Mouse (Mus musculus): Measurements from ENCODE around the gene Snrpa. TPM values are rescaled to one million over a fixed set of nuclear protein-coding genes. Genes with fewer than 3 reads are reported as not detected.

The Snrpa gene
- total and polyA plus RNA-seq, 3 experiments = 72.5 to 223 (median 93.0) TPM

DNA sequence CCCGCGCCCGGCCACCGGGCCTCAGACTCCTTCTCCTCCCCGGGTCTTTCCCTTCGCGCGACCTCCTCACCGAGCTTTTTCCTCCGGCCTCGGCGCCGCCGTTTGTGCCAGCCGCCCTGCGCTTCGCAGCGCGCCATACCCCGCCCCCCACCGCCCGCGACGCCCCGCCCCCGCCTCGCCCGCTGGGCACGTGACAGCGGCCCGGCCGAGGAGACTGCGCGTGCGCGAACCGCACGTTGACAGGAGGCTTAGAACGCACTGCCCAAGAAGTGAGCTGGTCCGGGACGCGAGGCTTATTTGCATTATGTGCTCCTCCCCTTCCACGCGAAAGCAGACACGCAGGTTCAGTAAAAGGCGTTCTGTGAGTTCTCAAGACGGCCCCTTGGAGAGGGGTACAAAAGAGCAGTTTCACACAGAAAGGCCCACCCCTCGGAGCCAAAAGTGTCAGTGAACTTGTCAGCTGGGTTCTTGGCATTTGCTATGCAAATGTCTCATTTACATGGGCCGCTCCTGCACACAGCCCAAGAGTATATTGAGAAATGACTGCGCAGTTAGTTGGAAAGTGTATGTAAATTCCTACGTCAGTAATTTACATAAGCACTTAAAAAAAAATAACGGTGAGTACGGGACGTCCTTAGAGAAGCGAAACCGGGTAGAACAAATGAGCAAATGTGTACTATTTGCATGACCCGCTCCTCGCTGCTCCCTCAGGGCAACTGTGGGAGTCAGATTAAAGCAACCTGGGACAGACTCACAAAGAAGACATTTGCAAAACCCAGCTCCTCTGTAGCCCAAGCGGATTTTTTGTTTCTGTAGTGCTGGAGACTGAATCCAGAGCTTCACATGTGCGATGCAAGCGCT lies 29.2 kb downstream of the Snrpa start, which contains the start of gene Egln2:
Gene Egln2, minus strand, starts transcription at position 189 of the 861 bp plus-strand sequence.
- peak; percentile 97 for DNase-seq

DNA sequence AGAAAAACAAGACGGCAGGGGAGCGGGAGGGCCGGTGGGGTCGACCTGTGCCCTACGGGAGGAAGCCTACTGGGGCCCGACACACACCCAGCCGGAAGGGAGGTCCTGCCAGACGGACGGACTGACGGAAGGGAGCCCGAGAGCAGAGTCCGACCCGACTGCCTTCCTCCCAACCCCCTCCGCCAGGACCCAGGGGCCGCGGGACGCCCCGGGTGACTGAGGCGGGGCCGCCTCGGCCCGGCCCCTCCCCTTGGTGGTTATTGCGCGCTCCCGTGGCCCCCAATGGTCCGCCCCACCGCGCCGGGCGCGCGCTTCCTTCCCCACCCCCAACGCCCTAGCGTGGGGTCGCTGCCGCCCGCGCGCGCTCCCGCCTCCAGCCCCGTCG lies 29.9 kb downstream of the Snrpa start:
- peak; percentile 97 for DNase-seq

DNA sequence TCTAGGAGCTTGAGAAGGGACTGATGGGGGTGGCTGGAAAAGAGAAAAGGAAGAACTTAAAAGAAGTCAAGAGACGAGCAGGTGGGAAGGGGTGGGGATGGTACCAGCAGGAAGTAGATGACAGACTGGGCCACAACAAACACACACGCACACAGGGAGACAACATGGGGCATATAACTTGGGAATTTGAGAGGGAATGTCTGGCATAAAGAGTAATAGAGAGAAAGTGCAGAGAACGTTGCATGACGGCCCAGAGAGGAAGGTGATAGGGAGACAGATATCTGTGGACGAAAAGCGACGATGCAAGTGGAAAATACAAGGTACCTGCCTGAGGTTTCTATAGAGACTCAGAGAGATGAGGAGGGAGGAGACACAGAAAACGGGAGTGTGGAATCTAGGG lies 30.4 kb downstream of the Snrpa start:
- DNase-seq = no peak

DNA sequence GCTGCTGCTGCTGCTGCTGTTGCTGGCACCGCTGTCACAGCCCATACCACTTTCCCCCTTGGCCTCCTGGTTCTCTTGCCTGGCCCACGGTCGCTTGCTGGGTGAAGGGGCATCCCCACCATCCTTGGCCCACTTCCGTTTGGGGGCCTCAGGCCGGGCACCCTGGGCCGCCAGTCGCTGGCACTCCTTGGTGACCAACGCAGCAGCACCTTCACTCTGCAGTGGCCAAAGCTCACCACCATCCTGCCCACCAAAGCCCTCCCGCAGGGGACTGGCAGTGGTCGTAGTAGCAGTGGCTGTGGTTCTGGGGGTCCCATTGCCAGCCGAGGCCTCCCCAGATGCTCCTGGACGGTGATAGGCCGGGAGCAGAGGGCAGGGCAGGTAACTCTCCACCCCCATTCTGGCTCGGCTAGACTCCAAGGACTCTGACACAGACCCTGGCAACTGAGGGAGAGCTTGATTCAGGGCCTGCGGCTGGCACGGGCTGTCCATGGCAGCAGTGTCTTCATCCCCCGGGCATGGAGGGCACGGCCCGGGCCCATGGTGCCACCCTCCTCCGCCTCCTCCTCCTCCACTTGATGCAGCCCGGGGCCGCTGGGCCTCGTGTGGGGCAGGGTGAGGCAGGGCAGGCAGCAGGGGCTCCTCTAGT lies 30.9 kb downstream of the Snrpa start:
- peak; percentile 94 for DNase-seq

DNA sequence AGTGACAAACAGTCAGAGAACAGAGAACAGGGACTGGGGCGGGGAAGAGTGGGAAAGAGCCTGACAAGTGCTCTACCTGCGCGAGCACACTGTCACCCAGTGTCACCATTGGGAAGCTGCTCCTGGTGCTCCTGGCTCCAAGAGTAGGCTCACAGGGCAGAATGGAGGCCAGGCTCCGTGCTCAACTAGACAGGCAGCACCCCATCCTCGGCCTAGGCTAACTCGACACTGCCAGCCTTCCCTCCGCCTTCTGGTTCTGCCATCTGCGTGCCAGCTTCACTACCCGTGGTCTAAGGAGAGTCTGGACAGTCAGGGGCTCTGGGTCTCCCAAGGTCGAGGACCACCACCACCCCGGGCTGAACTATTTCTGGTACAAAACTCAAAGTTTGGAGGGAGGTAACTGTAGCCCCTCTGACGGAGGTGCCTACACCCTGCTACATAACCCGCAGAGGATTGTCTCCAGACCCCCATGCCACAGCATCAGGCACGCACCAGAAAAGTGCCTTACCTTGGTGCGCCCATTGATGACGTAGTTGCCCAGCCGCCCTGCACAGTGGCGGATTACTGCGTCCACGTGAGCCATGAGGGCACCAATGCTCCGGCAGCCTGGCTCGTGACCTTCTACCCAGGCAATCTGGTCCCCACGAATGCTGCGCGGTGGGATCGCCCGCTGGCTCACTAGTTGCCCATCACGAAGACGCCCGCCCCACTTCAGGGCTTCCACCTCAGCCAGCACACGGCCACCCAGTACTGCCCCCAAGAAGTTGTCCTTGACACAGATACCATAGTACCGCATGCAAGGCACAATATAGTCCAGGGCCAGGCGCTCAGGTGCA lies 31.7 kb downstream of the Snrpa start:
- peak; percentile 77 for DNase-seq

DNA sequence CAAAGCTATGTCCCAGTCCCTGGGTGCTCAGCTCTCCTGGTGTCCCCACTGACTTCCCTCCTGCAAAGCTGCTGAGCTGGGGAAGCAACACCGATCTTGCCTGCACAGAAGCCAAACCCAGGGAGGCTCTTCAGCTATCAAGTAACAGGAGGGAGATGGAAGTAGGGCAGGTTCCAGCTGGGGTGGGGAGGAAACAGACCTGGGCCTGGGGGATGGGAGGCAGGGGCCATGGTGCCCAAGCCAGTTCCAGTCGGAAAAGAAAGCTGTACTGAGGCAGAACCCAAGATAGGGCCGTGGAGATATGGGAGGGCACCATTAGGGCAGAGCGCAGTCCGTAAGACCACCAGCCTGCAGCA lies 32.6 kb downstream of the Snrpa start:
- no peak for DNase-seq

DNA sequence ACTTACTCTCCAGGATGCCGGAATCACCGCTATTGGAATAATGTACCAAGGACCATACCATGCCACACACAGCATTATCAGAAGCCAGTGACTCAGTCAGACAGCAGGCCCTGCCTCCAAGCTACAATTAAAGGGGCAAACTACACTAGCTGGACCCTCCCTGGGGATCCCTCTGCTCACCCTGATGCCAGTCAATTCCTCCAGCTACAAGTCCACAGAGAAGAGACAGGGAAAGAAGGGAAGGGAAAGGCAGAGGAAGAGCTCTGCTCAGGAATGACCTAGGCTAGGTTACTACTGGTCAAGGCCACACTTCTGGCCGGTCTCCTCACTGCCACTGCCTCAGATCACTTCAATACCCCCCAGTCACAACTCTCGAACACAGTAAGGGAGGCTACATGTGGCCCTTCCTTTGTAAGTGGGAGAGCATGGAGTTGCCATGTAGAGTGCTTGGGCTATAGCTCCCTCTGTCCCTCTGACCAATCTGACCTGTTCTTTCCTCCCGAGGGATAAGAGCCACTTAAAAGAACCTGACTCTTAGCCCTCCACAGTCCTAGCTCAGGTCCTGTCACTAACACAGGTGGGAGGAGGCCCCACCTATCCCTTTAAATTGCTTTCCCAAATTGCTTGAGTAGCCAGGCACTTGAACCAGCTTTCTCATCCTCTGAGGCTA lies 33.2 kb downstream of the Snrpa start:
- DNase-seq = peak; percentile 62

DNA sequence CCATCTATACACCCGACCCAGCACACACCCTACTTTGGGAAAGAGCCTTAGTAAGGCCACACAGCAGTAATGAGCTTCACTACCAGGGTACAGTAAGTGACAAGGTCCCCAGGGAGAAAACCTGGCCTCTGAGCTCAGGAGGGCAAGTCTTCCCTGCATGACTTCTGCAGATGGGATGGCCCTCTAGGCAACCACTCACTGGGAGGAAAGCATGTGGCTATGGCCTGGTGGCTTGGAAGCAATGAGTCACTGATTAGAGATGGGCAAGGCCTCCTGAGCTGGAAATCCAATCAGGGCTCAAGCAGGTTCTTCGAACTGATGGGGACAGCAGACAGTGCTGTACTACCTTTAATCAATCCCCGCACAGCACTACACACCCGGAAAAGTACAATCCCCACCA lies 34.3 kb downstream of the Snrpa start:
- peak; percentile 76 for DNase-seq

DNA sequence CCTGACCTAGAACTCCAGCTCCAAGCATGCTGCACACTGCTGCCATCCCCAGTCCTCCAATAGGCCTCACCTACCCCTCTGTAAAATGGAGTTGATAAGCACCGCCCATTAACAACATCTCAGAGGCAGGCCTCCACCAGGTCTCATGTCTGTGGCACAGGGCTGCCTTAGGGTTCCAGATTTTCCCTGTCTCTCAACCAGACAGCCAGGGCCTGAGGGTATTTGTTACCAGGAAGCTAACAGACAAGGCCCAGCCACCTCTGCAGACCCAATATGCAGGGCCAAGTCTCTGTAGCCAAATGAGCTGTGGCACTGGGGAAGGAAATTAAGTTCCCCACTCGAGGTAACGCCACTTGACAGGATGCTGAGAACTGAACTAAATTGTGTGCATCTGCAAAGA lies 35.1 kb downstream of the Snrpa start:
- DNase-seq = no peak

DNA sequence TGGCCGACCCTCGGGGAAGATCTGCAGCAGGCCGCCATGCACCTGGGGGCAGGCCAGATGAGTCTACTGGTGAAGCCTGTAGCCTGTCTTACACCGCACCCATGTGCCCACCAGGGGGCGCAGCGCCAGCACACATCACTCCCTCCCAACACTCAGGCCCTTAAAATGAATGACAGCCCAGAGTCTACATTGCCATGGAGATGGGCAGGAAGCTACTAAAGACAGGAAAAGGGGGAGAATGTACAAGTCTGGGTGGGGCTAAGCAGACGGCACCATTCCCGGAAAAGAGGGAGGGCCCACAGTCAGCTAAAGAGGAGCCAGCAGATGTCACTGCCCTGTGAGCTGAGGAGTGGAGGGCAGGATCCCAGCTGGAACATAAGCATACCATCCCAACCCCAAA lies 36.2 kb downstream of the Snrpa start:
- peak; percentile 87 for DNase-seq

DNA sequence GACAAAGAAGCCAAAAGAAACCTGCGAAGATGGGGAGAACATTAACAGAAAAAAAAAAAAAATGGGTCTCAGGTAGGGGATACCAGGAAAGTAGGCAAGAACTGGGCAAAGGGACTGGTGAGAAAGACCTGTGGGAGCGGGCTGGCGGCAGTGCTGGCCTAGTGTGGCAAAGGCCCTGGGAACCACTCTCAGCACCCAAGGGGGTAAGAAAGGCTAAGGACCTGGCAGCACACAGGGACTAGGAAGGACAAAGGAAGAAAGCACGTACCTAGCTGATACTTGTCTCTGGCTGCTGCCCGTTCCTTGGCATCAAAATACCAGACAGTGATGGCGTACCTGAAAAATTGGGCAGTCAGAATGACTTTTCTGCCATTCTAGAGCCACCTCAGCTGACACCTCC lies 36.8 kb downstream of the Snrpa start:
- DNase-seq = no peak

DNA sequence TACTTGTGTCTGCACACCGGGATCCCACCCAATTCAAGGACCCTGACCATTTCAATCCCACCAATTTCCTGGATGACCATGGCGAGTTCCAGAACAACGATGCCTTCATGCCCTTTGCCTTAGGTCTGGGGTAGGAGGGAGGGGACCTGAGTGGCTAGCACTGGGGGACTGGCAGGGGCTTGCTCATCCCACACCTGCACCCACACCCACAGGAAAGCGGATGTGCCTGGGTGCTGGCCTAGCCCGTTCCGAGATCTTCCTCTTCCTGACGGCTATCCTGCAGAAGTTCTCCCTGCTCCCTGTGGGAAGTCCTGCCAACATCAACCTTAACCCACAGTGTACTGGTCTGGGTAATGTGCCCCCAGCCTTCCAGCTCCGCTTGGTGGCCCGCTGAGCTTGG lies 37.9 kb downstream of the Snrpa start:
- DNase-seq = no peak

DNA sequence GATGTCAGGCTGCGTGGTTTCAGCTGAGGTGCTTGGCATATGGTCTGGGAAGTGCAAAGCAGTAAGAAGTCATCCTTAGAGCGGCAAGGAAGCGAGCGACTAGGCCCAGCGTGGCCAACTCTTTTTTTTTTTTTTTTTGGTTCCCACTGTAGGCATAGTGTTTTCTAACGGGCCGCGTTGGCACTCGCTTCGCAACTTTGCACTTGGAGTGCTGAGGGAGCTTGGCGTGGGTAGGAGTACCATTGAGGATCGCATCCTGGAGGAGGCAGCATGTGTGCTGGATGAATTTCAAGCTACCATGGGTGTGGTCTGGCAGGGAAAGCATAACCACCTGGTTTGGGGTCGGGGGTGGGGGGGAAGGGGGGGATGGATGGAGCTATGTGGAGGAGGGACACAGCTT lies 40.1 kb downstream of the Snrpa start:
- no peak for DNase-seq

DNA sequence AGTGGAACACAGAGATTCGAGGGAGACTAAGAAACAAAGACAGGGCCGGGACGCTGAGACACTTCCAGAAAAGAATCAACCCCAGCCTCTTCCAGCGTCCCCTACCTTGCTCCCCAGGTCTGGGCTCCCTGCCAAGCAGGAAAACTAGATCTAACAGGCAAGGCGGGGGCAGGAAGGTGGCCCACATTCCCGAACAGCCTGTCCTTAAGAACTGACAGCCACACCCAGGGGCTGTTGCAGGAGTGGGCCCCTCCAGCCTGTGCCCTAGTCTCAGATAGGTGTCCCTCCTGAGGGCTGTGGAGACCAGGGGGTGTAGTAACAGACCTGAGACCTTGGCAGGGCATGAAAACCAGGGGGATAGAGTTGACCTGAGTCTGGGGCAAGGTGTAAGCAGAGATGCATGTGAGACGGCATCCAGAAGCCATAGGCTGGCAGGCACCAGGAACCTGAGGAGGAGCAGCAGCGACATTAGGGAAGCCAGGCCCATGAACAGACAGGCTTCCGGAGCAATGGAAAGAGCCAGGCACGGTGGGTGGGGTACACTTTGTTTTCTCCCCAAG lies 42.8 kb downstream of the Snrpa start, which contains the start of gene Cyp2t4:
Gene Cyp2t4, plus strand, starts transcription at position 510 of the 560 bp plus-strand sequence.
- DNase-seq = no peak

Small RNAs within 50 kb of the gene (microRNA-seq; reads per million reads assigned to microRNA genes)
- gene Mir1191 (0 to 0.44 reads per million in 2 experiments), gene Mir3101 (0 to 0.88 reads per million in 2 experiments)

Other genes starting within 250 kb of the Snrpa start
- gene Cyp2a12, start 167.2 kb downstream of the Snrpa start, total RNA-seq (2021) = 1 to 10 TPM in 1 of 2 experiments, under 1 TPM in 1; 0.17 to 4.6 TPM
- 0.06 TPM in 1 of 2 replicates, not detected in the other for gene Cyp2a12, start 167.2 kb downstream of the Snrpa start, polyA plus RNA-seq (2012; rRNA removed)
- gene Cyp2f2, start 76.4 kb downstream of the Snrpa start, total RNA-seq (2021) = 100 to 1,000 TPM in 1 of 2 experiments, 1 to 10 TPM in 1; 2.1 to 993 TPM
- 363 and 752 TPM in 2 replicates for gene Cyp2f2, start 76.4 kb downstream of the Snrpa start, polyA plus RNA-seq (2012; rRNA removed)
- gene Cyp2t4, start 42.6 kb downstream of the Snrpa start, total RNA-seq (2021) = not detected
- not detected in 2 replicates for gene Cyp2t4, start 42.6 kb downstream of the Snrpa start, polyA plus RNA-seq (2012; rRNA removed)
- gene Egln2, start 29.5 kb downstream of the Snrpa start, total RNA-seq (2021) = 100 to 1,000 TPM in 1 of 2 experiments, 10 to 100 TPM in 1; 85.6 to 101 TPM
- 142 and 144 TPM in 2 replicates for gene Egln2, start 29.5 kb downstream of the Snrpa start, polyA plus RNA-seq (2012; rRNA removed)
- gene Rab4b, start 17.4 kb downstream of the Snrpa start, total RNA-seq (2021) = 10 to 100 TPM; 53.2 to 60.9 TPM
- gene Rab4b, start 17.4 kb downstream of the Snrpa start, polyA plus RNA-seq (2012; rRNA removed) = 86.9 and 97.4 TPM in 2 replicates
- not detected for gene Gm21983, start 15.2 kb downstream of the Snrpa start, total RNA-seq (2021)
- 0.10 TPM in 1 of 2 replicates, not detected in the other for gene Gm21983, start 15.2 kb downstream of the Snrpa start, polyA plus RNA-seq (2012; rRNA removed)
- not detected for gene Mia, start 15.1 kb downstream of the Snrpa start, total RNA-seq (2021)
- gene Mia, start 15.1 kb downstream of the Snrpa start, polyA plus RNA-seq (2012; rRNA removed) = 0.44 TPM in 1 of 2 replicates, not detected in the other
- gene BC024978, start 490 bp downstream of the Snrpa start, total RNA-seq (2021) = 10 to 100 TPM; 21.6 to 24.9 TPM
- 24.9 and 25.2 TPM in 2 replicates for gene BC024978, start 490 bp downstream of the Snrpa start, polyA plus RNA-seq (2012; rRNA removed)
- 10 to 100 TPM; 12.7 to 15.5 TPM for gene Itpkc, start 32.4 kb upstream of the Snrpa start, total RNA-seq (2021)
- 10.1 and 10.6 TPM in 2 replicates for gene Itpkc, start 32.4 kb upstream of the Snrpa start, polyA plus RNA-seq (2012; rRNA removed)
- gene Coq8b, start 36.8 kb upstream of the Snrpa start, total RNA-seq (2021) = 10 to 100 TPM; 49.7 to 64.4 TPM
- gene Coq8b, start 36.8 kb upstream of the Snrpa start, polyA plus RNA-seq (2012; rRNA removed) = 175 and 219 TPM in 2 replicates
- gene Numbl, start 62.2 kb upstream of the Snrpa start, total RNA-seq (2021) = 10 to 100 TPM in 1 of 2 experiments, 1 to 10 TPM in 1; 5.2 to 13.3 TPM
- 37.2 and 48.0 TPM in 2 replicates for gene Numbl, start 62.2 kb upstream of the Snrpa start, polyA plus RNA-seq (2012; rRNA removed)
- gene Ltbp4, start 141.4 kb upstream of the Snrpa start, total RNA-seq (2021) = 10 to 100 TPM; 70.3 to 94.7 TPM
- gene Ltbp4, start 141.4 kb upstream of the Snrpa start, polyA plus RNA-seq (2012; rRNA removed) = 253 and 263 TPM in 2 replicates
- gene Shkbp1, start 159.7 kb upstream of the Snrpa start, total RNA-seq (2021) = 10 to 100 TPM; 11.3 to 22.5 TPM
- 60.8 and 74.5 TPM in 2 replicates for gene Shkbp1, start 159.7 kb upstream of the Snrpa start, polyA plus RNA-seq (2012; rRNA removed)
- gene Gm20479, start 161.1 kb upstream of the Snrpa start, total RNA-seq (2021) = 1 to 10 TPM in 1 of 2 experiments, not detected in 1; 6.3 TPM
- gene Gm20479, start 161.1 kb upstream of the Snrpa start, polyA plus RNA-seq (2012; rRNA removed) = 0.28 TPM in 2 replicates